Mouse (Mus musculus) kidney, adult 2 months (tissue): Measurements from ENCODE around the gene Mrpl57.

ENCODE experiments used
- CTCF ChIP-seq: fragments of 200-500 bp; conservative IDR thresholded peaks from 2 replicates; pipeline ENCODE4 v1.5.1; 2011; ENCODE audit warnings: low read depth, mild to moderate bottlenecking, control low read depth, low read length, moderate library complexity, mixed read lengths; ENCODE audit not compliant: insufficient read depth, insufficient read length
- POLR2A ChIP-seq: fragments of 200-500 bp; IDR thresholded peaks from one replicate; pipeline ENCODE4 v1.6.1; 2011; ENCODE audit warnings: low read depth, low read length, control low read depth

GRCm38 (mm10) chr14:57852961-57853360 lies 26.9 kb downstream of the Mrpl57 start:
- no peak for TF ChIP-seq CTCF
- TF ChIP-seq POLR2A, result no peak
